Mouse (Mus musculus) retina, adult 2 months (tissue): ENCODE measurements around the gene Kcnab1.
"Not testable (repeated sequence)": the region's sequence is repeated elsewhere in the genome, so short reads cannot be mapped to it uniquely, and the experiment has no call there.

Experiments
- DNase-seq: peaks from one replicate; pipeline ENCODE4 v3.0.0-alpha.2; 2012; ENCODE audit warnings: low read depth, low spot score

The Kcnab1 gene

DNA sequence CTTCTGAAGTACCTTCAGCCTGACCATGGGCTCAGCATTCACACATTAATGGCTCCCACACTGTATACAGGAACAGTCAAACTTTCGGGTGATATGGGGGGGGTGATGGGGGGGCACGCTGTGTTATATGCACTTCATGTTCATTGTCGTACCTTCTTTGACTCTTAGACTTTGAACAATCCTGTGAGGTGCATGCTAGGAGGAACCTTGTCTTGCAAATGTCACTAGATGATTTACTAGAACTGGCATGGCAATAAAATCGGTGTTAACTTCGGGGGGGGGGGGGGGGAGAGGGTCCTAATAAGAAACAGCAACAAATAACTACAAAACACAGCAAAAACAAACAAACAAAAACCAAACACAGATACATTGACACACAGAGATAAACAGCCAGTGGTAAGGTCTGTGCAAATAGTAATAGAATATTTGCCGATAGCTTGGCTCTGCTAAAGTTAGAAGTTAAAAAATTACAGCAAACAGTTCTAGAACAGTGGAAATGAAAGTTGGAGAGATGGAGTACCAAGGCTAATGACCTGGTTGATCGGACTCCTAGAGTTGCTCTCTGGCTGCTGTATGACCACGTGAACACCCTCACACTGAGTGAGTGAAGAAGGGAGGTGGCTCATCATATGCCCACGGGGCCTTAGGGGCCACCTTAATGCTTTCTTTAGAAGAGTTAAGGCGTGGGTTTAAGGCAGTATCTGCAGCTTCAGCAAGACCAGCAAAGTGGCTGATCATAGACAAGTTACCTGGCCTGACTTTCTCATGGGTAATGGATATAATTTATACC lies 256.9 kb downstream of the Kcnab1 start:
- no peak for DNase-seq

DNA sequence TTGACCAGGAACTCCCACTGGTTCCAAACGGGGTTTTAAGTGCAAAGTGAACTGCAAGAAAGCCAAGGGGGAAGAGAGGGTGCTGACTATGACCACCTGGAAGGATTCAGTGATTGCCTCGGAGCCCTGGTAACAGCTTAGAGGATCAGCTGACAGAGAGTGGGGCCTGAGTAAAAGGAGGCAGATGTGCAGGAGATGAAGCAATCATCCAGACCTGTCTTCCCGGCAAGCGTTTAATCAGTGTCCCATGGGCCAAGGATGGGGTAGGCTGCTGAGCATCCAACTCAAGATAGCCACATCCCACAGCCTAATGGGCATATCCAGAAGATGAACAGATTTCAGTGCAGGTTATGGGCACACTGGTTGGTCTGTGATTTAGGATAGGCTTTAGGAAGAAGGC lies 258.8 kb downstream of the Kcnab1 start:
- no peak for DNase-seq

DNA sequence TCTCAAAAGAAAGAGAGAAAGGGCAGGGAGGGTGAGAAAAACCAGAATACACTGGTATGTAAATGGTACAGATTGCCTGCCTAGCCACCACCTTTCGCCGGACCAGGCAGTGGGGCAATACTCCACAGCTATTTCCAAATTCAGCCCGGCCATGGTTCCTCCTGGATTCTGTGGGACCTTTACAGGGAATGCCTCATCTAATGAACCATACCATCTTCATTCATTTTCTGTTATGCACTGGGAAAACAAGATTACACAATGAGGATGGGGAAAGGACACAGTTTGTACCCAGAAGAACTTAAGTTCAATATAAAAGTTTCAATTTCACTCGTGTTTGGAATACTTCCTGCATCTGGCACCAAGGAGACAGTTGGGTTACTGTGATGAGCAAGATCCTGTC lies 263.4 kb downstream of the Kcnab1 start:
- no peak for DNase-seq

DNA sequence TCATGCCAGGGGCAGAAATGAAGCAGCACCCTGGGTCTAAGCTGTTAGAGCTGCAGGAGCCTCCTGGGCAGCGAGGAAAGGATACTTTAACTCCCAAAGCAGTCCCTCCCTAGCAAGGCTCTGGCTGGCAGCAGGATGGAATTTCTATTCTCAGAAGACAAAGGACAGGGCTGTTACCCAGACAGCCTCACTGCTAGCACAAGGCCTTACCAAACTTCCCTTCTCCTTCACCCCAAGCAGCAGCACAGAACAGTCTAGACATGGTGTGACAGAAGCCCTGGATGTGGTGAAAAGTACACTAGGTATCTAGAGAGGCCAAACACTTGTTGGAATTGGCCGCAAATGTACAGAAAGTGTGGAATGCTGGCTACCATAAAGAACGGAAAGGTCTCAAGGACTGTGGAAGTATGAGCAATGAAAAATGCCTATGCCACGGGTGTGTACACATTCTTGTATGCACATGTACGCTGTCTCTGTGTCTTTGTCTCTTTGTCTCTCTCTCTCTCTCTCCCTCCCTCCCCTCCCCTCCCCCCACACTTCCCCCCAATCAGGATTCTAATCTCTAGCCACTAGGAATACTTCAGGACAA lies 264.5 kb downstream of the Kcnab1 start:
- no peak for DNase-seq

DNA sequence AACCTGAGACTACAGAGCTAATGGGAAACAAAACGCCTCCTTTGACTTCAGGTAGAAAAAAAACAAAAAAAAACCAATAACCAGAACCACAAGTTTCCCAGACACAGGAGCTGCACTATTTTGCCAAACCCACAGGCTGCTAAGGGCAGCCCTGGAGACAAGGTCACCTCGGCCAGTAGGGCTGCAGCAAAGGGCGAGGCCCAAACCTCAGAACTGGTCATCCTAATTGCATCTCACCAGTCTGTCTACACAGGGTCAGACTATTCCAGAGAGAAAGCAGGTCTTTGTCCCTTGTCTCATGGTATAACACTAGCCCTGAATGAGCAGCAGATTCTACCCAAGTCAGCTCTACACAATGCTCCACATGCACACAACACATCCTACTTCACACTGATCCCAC lies 265.5 kb downstream of the Kcnab1 start:
- DNase-seq: no peak

DNA sequence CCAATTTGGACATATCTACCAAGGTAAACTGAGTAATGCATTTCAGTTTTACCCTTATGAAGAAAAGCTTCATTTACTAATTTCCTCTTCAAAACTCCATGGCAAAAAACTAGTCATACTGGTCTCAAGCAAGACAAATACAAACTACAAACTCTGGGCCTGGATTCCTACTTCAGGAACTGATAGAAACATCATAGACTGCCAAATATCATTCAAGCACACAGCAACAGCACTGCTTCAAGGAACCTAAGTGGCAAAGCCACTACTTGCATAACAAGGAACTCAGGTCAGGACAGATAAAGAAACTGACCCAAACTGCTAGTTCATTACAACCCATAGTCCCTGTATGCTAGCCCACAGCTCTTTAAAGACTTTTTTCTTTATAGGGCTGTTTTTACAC lies 269.5 kb downstream of the Kcnab1 start:
- DNase-seq: no peak

DNA sequence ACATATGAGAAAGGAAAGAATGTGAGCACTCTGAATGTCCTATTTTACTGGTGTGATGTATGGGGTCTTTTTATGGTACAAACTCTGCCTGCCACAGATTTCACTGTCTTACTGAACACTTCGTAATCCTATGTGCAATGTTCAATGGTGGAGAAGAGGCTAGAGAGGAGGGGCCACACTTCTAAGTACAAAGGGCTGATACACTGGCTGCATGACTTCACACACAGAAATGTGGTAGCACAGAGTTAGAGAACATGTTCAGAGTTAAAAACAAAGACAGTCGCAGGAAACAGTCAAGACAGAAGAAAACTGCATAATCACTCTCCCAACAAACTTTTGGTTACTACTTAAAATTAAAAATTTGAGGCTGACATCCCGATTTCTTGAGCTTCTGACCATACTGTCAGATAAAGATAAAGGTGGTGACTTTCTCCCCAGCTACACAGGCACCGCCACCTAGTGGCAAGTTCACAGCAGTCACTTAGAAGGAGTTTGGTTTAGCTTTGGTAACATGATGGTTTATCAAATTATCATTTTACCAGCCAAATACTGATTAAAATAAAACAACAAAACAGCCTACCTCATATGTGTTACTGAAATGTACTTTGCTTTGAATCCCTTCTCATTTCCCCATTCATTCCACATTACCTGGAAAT lies 270.8 kb downstream of the Kcnab1 start:
- DNase-seq: no peak

DNA sequence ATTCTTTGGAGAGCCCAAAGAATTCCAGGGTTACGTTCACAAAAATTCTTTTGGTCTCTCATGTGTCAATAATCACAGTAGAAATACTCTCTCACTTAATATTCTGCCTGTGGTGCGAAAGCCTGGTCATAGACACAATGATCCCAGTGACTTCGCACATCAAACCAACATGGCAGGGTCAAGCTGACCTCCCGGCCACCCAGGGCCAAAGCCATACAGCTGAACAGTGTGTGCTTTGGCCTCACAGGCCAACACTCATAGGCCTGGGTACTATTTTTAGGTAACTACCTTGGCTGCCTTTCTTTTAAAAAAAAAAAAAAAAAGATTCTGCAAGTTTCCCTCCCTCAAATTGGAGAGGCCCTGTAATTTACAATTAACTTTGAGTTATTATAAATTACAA lies 271.9 kb downstream of the Kcnab1 start:
- no peak for DNase-seq

DNA sequence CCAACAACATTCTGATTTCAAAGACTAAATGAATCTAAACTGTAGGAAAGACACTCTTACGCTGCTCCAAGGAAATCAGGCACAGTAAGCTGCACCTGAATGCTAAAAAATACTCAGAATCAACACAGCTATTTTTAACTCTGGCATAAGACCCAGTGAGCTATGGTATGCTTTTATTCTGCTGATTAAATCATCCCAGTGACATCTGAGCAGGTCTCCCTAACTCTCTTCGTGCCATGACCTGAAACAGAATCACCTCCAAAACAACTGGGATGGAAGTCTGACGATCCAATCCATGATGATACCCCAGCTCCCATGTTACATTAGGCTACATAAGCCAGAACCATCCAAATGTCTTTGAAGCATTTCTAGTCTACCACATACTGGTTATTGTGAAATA lies 275.2 kb downstream of the Kcnab1 start:
- DNase-seq: no peak

DNA sequence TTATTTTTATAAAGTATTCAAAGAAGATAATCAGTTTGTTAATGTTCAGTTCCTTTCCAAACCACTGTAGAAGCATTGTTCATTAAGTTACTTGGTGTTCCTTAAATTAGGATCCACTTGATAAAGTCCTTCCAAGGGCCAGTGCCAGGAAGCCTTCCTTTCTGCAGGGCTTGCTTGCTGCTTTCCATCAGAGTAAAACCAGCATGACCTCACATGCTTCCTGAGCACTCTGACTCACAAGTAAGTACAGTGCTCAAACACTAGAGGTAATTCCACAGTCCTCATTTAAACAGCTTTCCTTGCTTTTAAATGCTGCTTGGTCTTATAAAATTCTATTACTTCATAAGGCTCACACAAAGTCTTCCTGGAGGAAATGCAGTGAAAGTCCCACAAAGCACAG lies 276.6 kb downstream of the Kcnab1 start:
- DNase-seq: no peak

DNA sequence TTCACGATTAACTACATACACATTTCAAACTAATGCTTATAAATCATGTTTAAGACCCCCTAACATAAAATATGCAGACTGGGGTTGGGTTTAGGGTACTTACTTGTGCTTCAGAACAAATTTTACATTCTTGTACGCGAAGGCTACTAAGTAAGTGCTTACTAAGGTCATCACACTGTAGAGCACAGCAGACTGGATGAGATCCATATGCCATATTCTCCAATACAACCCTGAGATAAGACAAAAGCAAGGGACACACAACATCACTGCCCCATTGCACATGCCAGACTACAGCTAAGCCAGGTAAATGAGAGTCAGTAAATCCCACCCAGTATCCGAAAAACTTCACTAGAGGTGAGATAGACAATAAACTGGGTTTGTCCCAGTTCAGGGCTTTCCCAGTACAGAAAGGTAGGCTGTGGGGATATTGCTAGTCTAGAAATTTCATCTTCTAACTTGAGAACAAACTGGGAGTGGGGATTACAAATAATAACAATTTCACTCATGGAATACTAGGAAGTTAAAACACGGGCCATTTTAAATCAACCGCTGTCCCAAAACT lies 282.1 kb downstream of the Kcnab1 start:
- DNase-seq: no peak

DNA sequence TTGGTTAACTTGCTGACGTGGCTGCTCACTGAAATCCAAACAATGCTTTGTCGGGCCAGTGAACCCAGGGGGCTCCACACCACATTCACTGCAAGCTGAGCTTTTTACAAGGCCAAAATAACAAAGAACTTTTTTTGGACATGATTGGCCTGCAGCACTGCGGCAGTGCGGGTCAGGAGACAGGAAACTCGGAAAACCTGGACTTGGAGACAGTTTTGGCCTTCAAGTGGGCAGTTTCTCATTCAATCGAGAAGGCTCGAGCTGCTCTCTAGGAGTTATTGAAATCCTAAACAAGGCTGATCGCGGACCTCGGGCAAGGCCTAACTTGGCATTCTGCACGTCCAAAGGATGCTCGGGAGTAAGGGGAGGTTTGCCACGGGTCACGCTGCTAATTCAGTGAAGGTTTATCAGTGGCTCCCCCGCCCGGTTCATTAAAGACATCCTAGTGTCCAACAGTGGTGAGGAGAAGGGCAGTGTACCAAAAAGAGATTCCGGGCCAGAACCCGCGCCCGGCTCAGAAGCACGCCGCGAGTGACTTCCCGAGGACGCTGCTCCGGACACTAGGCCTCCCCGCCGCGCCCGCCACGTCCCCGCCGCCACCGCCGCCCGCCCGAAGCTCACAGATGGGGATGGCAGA lies 282.7 kb downstream of the Kcnab1 start:
- DNase-seq: no peak

DNA sequence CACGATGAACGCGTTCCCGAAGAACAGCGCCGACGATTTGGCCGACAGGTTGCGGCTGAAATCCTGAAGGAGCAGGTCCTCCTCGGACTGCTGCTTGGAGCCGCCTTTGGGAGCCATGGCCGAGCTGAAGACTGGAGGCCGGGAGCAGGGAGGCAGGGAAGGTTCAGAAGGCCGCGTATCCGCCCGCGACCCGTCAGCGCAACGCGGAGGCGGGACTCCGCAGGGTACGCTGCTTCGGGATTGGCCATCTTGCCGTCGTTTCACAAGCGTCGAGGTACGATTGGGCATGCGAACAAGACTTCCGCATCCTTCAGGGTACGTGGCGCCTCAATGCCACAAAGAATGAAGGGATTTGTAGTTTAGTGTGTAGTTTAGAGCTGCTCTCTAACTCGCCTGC lies 283.2 kb downstream of the Kcnab1 start, which contains the start of gene Ssr3:
Gene Ssr3 (minus strand): TSS at position 203 of the 397 bp plus-strand sequence.
- peak; percentile 85 for DNase-seq

DNA sequence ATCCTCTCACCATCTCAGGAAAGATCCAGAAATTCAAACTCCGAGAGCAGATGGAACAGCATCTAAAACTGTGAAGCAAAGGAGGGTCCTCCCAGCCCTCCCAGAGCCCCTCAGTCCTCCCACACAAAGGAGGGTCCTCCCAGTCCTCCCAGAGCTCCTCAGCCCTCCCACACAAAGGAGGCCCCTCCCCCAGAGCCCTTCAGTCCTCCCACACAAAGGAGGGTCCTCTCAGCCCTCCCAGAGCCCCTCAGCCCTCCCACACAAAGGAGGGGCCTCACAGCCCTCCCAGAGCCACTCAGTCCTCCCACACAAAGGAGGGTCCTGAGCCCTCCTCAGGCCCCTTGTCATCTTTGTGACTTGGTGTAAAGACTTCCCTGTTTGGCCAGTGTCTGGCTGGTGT lies 285.9 kb downstream of the Kcnab1 start:
- DNase-seq: not testable (repeated sequence)

DNA sequence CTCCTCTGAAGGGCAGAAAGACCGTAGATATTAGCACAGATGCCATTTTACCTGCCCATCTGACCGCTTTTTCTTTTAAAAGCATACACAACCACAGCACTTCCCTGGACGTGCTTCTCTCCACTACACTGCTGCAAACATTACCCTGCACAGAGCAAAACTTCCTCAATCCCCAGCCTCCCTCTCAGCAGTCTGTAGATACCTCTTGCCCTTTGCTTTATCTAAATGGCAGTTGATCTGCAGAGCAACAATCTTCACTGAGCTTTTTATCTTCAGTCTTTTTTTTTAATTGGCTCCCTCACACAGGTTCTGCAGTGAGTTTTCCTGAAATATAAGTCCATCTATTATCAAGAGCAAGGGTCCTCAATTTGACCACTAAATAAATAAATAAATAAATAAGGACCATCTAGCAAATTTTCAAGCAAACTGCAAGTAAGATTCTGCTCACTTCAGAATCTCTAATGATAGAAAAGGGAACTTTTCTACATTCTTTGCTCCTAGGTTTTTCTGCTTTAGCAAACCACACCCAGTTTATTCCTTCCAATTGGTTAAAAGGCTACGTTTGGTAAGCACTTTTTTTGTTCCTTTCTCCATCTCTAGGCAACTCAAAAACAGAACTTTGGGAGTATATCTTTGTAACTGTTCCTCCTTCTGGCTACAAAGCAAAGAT lies 287.8 kb downstream of the Kcnab1 start:
- DNase-seq: no peak

DNA sequence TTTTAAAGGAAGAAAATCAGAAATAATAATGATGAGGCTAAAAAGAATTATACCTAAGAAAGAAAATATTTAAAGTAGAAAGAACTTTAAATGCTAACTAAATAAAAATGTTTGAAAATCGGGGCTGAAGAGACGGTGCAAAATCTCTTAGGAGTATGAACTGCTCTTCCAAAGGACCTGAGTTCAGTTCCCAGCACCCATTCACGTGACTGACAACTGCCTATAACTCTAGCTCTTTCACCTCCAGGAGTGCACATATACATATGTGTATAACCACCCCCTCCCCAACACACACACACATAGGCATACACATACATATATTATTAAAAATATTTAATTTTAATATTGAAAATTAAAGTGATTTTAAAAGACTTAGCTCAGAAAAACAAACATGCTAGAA lies 288.4 kb downstream of the Kcnab1 start:
- no peak for DNase-seq

DNA sequence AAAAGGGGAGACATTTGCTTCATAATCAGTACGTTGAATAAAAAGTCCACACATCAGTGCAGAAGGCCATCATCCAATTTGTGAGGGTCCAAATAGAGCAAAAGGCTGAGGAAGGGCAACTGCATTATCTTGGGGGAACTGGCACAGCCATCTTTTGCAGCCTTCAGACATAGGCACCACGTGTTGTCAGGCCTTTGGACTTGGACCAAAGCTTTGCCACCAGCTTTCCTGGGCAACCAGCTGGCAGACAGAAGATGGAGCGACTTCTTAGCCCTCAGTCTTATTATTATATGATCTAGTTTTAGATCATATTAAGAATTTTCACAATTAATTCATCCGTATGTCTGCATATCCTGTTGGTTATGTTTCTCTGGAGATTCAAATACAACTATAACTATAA lies 296.6 kb downstream of the Kcnab1 start:
- no peak for DNase-seq

DNA sequence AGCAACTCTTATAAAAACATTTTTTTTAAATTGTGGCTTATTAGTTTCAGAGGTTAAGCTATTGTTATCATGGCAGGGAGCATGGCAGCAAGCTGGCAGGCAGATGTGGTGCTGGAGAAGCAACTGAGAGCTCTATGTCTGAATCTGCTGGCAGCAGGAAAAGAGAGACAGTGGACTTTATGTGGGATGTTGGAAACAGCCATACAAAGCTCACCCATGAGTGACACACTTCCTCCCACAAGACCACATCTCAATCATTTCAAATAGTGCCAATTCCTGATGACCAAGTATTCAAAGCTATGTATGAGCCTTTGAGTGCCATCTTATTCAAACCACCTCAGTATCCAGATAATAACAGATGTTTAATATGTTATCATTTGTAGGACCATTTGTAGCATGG lies 298.7 kb downstream of the Kcnab1 start:
- DNase-seq: no peak

DNA sequence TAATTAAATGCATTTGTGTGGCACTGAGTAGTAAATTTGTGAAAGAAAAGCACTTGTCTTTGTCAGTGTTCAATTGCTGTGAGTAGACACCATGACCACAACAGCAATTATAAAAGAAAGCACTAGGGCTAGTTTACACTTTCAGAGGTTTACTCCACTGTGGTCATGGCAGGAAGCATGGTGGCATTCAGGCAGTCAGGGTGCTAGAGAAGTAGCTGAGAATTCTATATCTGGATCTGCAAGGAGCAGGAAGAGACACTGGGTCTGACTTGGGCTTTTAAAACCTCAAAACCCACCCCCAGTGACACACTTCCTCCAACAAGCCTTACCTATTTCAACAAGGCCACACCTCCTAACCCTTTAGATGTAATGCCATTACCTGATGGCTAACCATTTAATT lies 307.4 kb downstream of the Kcnab1 start:
- no peak for DNase-seq

DNA sequence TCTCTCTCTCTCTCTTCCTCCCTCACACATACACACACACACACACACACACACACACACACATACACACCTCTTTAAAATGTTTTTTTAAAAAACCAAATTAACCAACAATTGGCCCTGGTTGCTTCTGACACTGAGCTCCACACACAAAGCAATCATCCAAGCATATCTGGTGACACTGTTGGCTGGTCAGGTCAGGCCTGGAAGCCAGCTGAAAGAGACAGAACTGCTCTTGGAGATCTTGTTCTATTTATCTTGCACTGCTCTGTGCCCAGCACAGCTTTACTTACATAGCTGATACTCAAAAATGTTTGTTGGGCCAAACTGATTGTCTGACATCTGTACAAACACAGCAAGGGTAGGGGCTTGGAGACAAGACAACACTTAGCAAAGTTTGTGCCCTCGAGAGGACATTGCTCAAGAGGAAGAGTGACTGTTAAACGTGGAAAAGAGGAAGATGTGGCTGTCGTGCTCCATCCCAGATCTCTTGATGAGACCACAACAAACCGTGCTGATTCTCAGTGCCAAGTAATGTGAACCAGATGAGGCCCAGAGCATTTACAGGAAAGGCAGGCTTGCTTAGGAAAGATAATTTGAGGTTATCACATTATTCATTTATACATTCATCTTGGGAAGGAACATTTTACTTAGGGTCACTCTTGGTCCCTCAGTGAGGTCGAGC lies 308.9 kb downstream of the Kcnab1 start:
- no peak for DNase-seq

DNA sequence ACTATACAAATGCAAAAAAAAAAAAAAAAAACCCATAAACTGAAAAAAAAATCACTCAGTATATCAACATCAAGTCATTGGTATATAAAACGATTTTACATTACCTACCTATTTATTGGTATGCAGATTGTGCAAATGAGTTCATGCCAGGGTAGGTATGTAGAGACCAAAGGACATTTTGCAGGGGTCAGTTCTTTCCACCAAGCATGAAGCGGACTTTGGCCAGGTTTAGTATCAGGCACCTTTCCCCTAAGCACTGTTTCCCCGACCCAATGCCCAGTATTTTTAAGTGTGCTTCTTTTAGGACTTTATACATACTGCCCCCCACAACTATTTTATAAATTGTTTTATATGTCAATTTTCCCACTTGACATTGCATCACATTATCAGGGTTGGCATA lies 310.5 kb downstream of the Kcnab1 start:
- no peak for DNase-seq
